Mouse (Mus musculus) kidney, adult 2 months (tissue): ENCODE measurements around the gene Unk.

Source experiments
- CTCF ChIP-seq: fragments of 200-500 bp; conservative IDR thresholded peaks from 2 replicates; pipeline ENCODE4 v1.5.1; 2011; ENCODE audit warnings: low read depth, mild to moderate bottlenecking, control low read depth, low read length, moderate library complexity, mixed read lengths; ENCODE audit not compliant: insufficient read depth, insufficient read length
- POLR2A ChIP-seq: fragments of 200-500 bp; IDR thresholded peaks from one replicate; pipeline ENCODE4 v1.6.1; 2011; ENCODE audit warnings: low read depth, low read length, control low read depth

GRCm38 (mm10) chr11:116076266-116076540 lies 46.1 kb downstream of the Unk start:
- TF ChIP-seq CTCF (no peak), POLR2A (no peak)
